Mouse (Mus musculus): ENCODE measurements around the gene Zfyve28.

DNA sequence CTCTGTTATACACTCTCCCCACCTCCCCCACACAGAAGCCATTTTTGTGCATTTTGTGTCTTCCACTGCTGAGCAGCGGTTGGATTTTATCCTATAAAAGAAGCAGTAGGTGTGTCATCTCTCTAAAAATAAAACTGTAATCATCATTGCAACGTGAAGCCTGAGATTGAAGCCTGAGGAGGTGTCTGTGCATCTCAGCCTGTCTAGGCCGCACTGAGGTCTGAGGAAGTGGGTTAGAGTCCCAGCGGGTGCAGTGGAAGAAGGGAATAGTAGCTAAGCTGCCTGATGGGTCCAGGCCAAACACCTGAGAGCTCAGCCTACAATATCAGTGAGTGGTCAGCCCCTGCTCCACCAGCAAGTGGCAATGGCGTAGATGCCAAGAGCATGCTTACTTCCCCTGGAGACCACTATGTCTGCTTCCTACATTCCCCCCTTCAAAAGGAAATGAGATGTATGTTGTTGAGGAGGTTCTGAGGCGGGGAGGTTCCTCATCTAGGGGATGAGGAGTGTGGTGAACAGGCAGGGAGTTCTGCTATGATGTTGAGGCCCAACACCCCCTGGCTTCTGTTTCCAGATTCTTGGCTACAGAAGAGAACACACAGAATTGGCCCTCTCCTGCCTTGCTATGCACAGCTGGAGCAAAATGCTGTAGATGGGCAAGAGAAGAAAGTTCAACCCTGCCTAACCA is 93.1 kb downstream of the Zfyve28 start:
- no peak for TF ChIP-seq EP300 (optimal IDR thresholded peaks at IDR 0.05)
- TF ChIP-seq CTCF (IDR thresholded peaks at IDR 0.05; ENCODE audit: low read depth) = no peak
